ENCODE assay signal across 9 mouse cellular contexts in the genomic region with DNA sequence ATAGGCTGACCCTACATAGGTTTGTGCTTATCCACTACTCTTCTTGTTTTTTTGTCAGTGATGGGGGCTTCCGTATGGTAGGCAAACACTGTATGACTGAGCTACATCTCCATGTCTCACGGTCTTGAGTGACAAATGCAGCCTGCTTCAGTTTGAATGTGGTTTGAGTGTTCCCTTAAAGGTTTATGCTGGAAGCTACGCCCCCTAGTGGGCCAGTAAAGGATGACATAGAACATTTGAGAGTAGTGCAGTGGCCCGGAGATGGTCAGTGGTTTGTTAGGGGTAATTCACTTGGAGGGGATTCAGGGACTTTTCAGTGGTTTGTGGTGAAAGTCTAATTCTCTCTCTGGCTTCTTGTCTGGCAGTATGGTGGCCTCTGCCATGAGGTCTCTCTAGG. TPM values are rescaled to one million over a fixed set of nuclear protein-coding genes. Genes with fewer than 3 reads are reported as not detected.
A peak's percentile ranks its signal among the peaks of the same experiment; 100 is the strongest.
DNase-seq lines count a peak whose midpoint lies in the region; ATAC-seq lines count a peak whose summit lies in the region.
"Had no signal": no experiment of that assay in that cellular context is flagged by ENCODE, and none has a peak within 500 bp of the region (broad histone marks: within the 10 kb centered on the region; RNA-seq: fewer than 3 reads in every experiment).

No protein-coding gene starts in this region.

- DNase-seq in spleen, postnatal 36 days (ENCODE audit: low spot score in 2 of 2), result peak; percentile 35 to 68
- no peak for DNase-seq in spleen, adult 12 weeks (ENCODE audit: low spot score)
- DNase-seq in embryonic facial prominence, embryonic 10.5 days (ENCODE audit: low spot score), result no peak
- no peak for DNase-seq in limb, embryonic 10.5 days (ENCODE audit: low spot score)
- DNase-seq in layer of hippocampus, postnatal 36 days, result no peak
- DNase-seq in adipocyte (ENCODE audit: low spot score), result no peak

- H3K27ac ChIP-seq in embryonic facial prominence, embryonic 10.5 days (replicated peaks), result peak overlapping the region; percentile 81; the same call in 1 of the 2 replicates
- H3K27ac ChIP-seq in midbrain, embryonic 13.5 days, result peak overlapping the region; percentile 93
- H3K27ac ChIP-seq in limb, embryonic 10.5 days, result no peak overlapping the region

- H3K9ac ChIP-seq in midbrain, embryonic 13.5 days (replicated peaks), result no peak overlapping the region

- no peaks in the 10 kb centered on the region for H3K27me3 ChIP-seq in embryonic facial prominence, embryonic 10.5 days (replicated peaks; ENCODE audit: low read depth, poor library complexity, severe bottlenecking)
- no peaks in the 10 kb centered on the region for H3K27me3 ChIP-seq in midbrain, embryonic 13.5 days
- H3K27me3 ChIP-seq in limb, embryonic 10.5 days (ENCODE audit: low read depth, poor library complexity, severe bottlenecking), result no peaks in the 10 kb centered on the region

- H3K4me1 ChIP-seq in embryonic facial prominence, embryonic 10.5 days, result peaks cover 22% of the 10 kb centered on the region
- peaks cover 30% of the 10 kb centered on the region for H3K4me1 ChIP-seq in midbrain, embryonic 13.5 days (replicated peaks)
- H3K4me1 ChIP-seq in limb, embryonic 10.5 days, result peaks cover 18% of the 10 kb centered on the region

- no peaks in the 10 kb centered on the region for H3K36me3 ChIP-seq in embryonic facial prominence, embryonic 10.5 days (replicated peaks)
- no peaks in the 10 kb centered on the region for H3K36me3 ChIP-seq in midbrain, embryonic 13.5 days
- H3K36me3 ChIP-seq in limb, embryonic 10.5 days, result no peaks in the 10 kb centered on the region

- no peak overlapping the region for H3K4me3 ChIP-seq in embryonic facial prominence, embryonic 10.5 days
- H3K4me3 ChIP-seq in midbrain, embryonic 13.5 days (replicated peaks), result no peak overlapping the region
- H3K4me3 ChIP-seq in limb, embryonic 10.5 days, result no peak overlapping the region

- H3K4me2 ChIP-seq in midbrain, embryonic 13.5 days (replicated peaks), result no peak overlapping the region

- WGBS in embryonic facial prominence, embryonic 10.5 days, result 73% methylated on average over 4 of the region's 4 CpGs
- 68% methylated on average over 4 of the region's 4 CpGs for WGBS in midbrain, embryonic 13.5 days
- WGBS in limb, embryonic 10.5 days, result 75% methylated on average over 4 of the region's 4 CpGs

- H3K9me3 ChIP-seq in embryonic facial prominence, embryonic 10.5 days, result no peaks in the 10 kb centered on the region
- no peaks in the 10 kb centered on the region for H3K9me3 ChIP-seq in midbrain, embryonic 13.5 days
- no peaks in the 10 kb centered on the region for H3K9me3 ChIP-seq in limb, embryonic 10.5 days (replicated peaks)

- no peak; the same call in 1 of the 2 replicates for ATAC-seq in midbrain, embryonic 13.5 days

RNA-seq across cellular contexts. Expression of a gene that starts 16.8 kb away (rescaled TPM):
- polyA plus RNA-seq in embryonic facial prominence, embryonic 10.5 days (2016; fragmentation: Nextera tagmentation; extraction: Ambion mirVana), result 0.29 and 0.94 TPM in 2 replicates
- not detected in 2 replicates for polyA plus RNA-seq in midbrain, embryonic 13.5 days (2015; fragmentation: Nextera tagmentation; extraction: Ambion mirVana)
- polyA plus RNA-seq in limb, embryonic 10.5 days (2016; fragmentation: Nextera tagmentation; extraction: Ambion mirVana), result 0.23 TPM in 1 of 2 replicates, not detected in the other
- total RNA-seq in layer of hippocampus, postnatal 36 days (2021), result not detected
- polyA plus RNA-seq: cortical plate, adult 2 months; intestine, embryonic 14.5 days had no signal

RNA-seq across cellular contexts. Expression of a gene that starts 52.6 kb away (rescaled TPM):
- not detected in 2 replicates for polyA plus RNA-seq in embryonic facial prominence, embryonic 10.5 days (2016; fragmentation: Nextera tagmentation; extraction: Ambion mirVana)
- polyA plus RNA-seq in midbrain, embryonic 13.5 days (2015; fragmentation: Nextera tagmentation; extraction: Ambion mirVana), result 0.34 TPM in 1 of 2 replicates, not detected in the other
- 0.10 and 0.11 TPM in 2 replicates for polyA plus RNA-seq in limb, embryonic 10.5 days (2016; fragmentation: Nextera tagmentation; extraction: Ambion mirVana)
- not detected for total RNA-seq in layer of hippocampus, postnatal 36 days (2021)

Comparison
In these comparisons a context has a peak if more than half of its experiments do, and no peak if none do; other contexts are left out.
1. DNase-seq: peak in spleen, postnatal 36 days (2 of 2); none in spleen, adult 12 weeks (single experiment), embryonic facial prominence, embryonic 10.5 days (single experiment), limb, embryonic 10.5 days (single experiment), layer of hippocampus, postnatal 36 days (0 of 2) and adipocyte (single experiment).